Mouse (Mus musculus) hindbrain, embryonic 13.5 days (tissue): Measurements from ENCODE around the gene Rock2. TPM values are rescaled to one million over a fixed set of nuclear protein-coding genes. Genes with fewer than 3 reads are reported as not detected.

Source experiments
- ATAC-seq: fragments of 200-750 bp; cut with Nextera tagmentation; 2 replicates; pipeline ENCODE4 v1.8.0; 2017; ENCODE audit warnings: moderate TSS enrichment; ENCODE audit not compliant: low FRiP score
- H3K27ac ChIP-seq: fragments of 300-500 bp; sonication (generic); 2 replicates; pipeline ENCODE4 v1.5.1; 2015; ENCODE audit warnings: inconsistent platforms, mild to moderate bottlenecking, moderate library complexity
- H3K27me3 ChIP-seq: fragments of 300-500 bp; sonication (generic); 2 replicates; pipeline ENCODE4 v1.6.1; 2015; ENCODE audit warnings: mild to moderate bottlenecking, inconsistent platforms
- H3K36me3 ChIP-seq: fragments of 300-500 bp; sonication (generic); 2 replicates; pipeline ENCODE4 v1.6.1; 2015; ENCODE audit warnings: mild to moderate bottlenecking, inconsistent platforms
- H3K4me1 ChIP-seq: fragments of 300-500 bp; sonication (generic); replicated peaks from 2 replicates; pipeline ENCODE4 v1.6.1; 2015; ENCODE audit warnings: inconsistent platforms
- H3K4me2 ChIP-seq: fragments of 300-500 bp; sonication (generic); 2 replicates; pipeline ENCODE4 v1.6.1; 2015; ENCODE audit warnings: inconsistent platforms, mild to moderate bottlenecking, moderate library complexity
- H3K4me3 ChIP-seq: fragments of 300-500 bp; sonication (generic); 2 replicates; pipeline ENCODE4 v1.5.1; 2015; ENCODE audit warnings: mild to moderate bottlenecking, inconsistent platforms
- H3K9ac ChIP-seq: fragments of 300-500 bp; sonication (generic); 2 replicates; pipeline ENCODE4 v1.6.1; 2015; ENCODE audit warnings: mild to moderate bottlenecking, inconsistent platforms
- H3K9me3 ChIP-seq: fragments of 300-500 bp; sonication (generic); 2 replicates; pipeline ENCODE4 v1.6.1; 2016; ENCODE audit warnings: inconsistent platforms
- WGBS: fragments of 180-500 bp; shearing (Covaris S2); methylation state at CpG from one replicate; pipeline ENCODE4 v1.1.7; 2015; 5-methylcytosine and 5-hydroxymethylcytosine counted together
- polyA plus RNA-seq: library from polyadenylated mRNA; unstranded; fragments of >200 nt; fragmentation: Nextera tagmentation; extraction: Ambion mirVana; gene quantifications from 2 replicates; pipeline ENCODE4 v1.2.1, GENCODE M21; 2015

Gene Rock2
- polyA plus RNA-seq, 1 experiment from 2014 or later, result 15.5 TPM

GRCm38 (mm10) chr12:16893656-16894395 is 869 bp upstream of the Rock2 start:
- peak overlapping the region; percentile 89 for H3K4me2 ChIP-seq

GRCm38 (mm10) chr12:16895221-16895928 is 680 bp downstream of the Rock2 start:
- ATAC-seq, result peak; percentile 81
- Histone ChIP-seq H3K4me1 (peaks cover 28% of the 10 kb centered on the region), H3K4me3 (peak overlapping the region; percentile 91), H3K9ac (peak overlapping the region; percentile 93), H3K36me3 (no peaks in the 10 kb centered on the region), H3K27me3 (no peaks in the 10 kb centered on the region), H3K4me2 (peak overlapping the region; percentile 82), H3K27ac (peak overlapping the region; percentile 96), H3K9me3 (no peaks in the 10 kb centered on the region)
- WGBS, result under 1% methylated on average over 31 of the region's 41 CpGs

More at GRCm38 (mm10) chr12:16893656-16894395, 869 bp upstream of the Rock2 start:
- H3K9ac ChIP-seq, result peak overlapping the region; percentile 93
- ATAC-seq, result no peak
- H3K36me3 ChIP-seq, result no peaks in the 10 kb centered on the region
- peaks cover 26% of the 10 kb centered on the region for H3K4me1 ChIP-seq
- no peaks in the 10 kb centered on the region for H3K27me3 ChIP-seq
- H3K4me3 ChIP-seq, result peak overlapping the region; percentile 91
- H3K9me3 ChIP-seq, result no peaks in the 10 kb centered on the region
- WGBS, result 5% methylated on average over 18 of the region's 18 CpGs
- H3K27ac ChIP-seq, result peak overlapping the region; percentile 96

- H3K27me3 ChIP-seq, result no peaks in the 10 kb centered on the region
- H3K27ac ChIP-seq, result no peak overlapping the region
- H3K36me3 ChIP-seq, result no peaks in the 10 kb centered on the region
- H3K4me3 ChIP-seq, result peak overlapping the region; percentile 91
- peaks cover 28% of the 10 kb centered on the region for H3K4me1 ChIP-seq
- peak overlapping the region; percentile 82 for H3K4me2 ChIP-seq
- H3K9me3 ChIP-seq, result no peaks in the 10 kb centered on the region
- ATAC-seq, result no peak
- peak overlapping the region; percentile 93 for H3K9ac ChIP-seq
- 22% methylated on average over 8 of the region's 8 CpGs for WGBS
Observed at GRCm38 (mm10) chr12:16896073-16896789, 1.5 kb downstream of the Rock2 start.

GRCm38 (mm10) chr12:16897225-16897624 is 2.5 kb downstream of the Rock2 start:
- no peaks in the 10 kb centered on the region for H3K9me3 ChIP-seq
- H3K9ac ChIP-seq, result no peak overlapping the region
- H3K36me3 ChIP-seq, result no peaks in the 10 kb centered on the region
- WGBS, result 84% methylated on average over 2 of the region's 2 CpGs
- no peak overlapping the region for H3K27ac ChIP-seq
- no peaks in the 10 kb centered on the region for H3K27me3 ChIP-seq
- H3K4me3 ChIP-seq, result peak overlapping the region; percentile 25
- H3K4me2 ChIP-seq, result peak overlapping the region; percentile 82
- H3K4me1 ChIP-seq, result peaks cover 28% of the 10 kb centered on the region
- no peak for ATAC-seq

GRCm38 (mm10) chr12:16898221-16898620 is 3.5 kb downstream of the Rock2 start:
- ATAC-seq, result no peak
- no peak overlapping the region for H3K4me3 ChIP-seq
- H3K4me1 ChIP-seq, result peaks cover 28% of the 10 kb centered on the region
- no peak overlapping the region for H3K9ac ChIP-seq
- H3K27me3 ChIP-seq, result no peaks in the 10 kb centered on the region
- WGBS, result 56% methylated on average over 2 of the region's 2 CpGs
- H3K9me3 ChIP-seq, result no peaks in the 10 kb centered on the region
- H3K36me3 ChIP-seq, result no peaks in the 10 kb centered on the region
- H3K27ac ChIP-seq, result no peak overlapping the region
- H3K4me2 ChIP-seq, result no peak overlapping the region

- Histone ChIP-seq H3K36me3 (no peaks in the 10 kb centered on the region), H3K4me1 (peaks cover 27% of the 10 kb centered on the region), H3K27ac (no peak overlapping the region), H3K27me3 (no peaks in the 10 kb centered on the region), H3K9ac (no peak overlapping the region), H3K9me3 (no peaks in the 10 kb centered on the region), H3K4me3 (no peak overlapping the region), H3K4me2 (no peak overlapping the region)
- no peak for ATAC-seq
Observed at GRCm38 (mm10) chr12:16898790-16899189, 4.1 kb downstream of the Rock2 start.

GRCm38 (mm10) chr12:16900625-16901222 is 6.0 kb downstream of the Rock2 start:
- peaks cover 23% of the 10 kb centered on the region for H3K4me1 ChIP-seq
- WGBS, result 56% methylated on average over 3 of the region's 3 CpGs
- H3K9me3 ChIP-seq, result no peaks in the 10 kb centered on the region
- no peak overlapping the region for H3K4me3 ChIP-seq
- H3K9ac ChIP-seq, result no peak overlapping the region
- no peaks in the 10 kb centered on the region for H3K27me3 ChIP-seq
- no peak overlapping the region for H3K27ac ChIP-seq
- no peak overlapping the region for H3K4me2 ChIP-seq
- ATAC-seq, result no peak
- no peaks in the 10 kb centered on the region for H3K36me3 ChIP-seq

GRCm38 (mm10) chr12:16903949-16904635 is 9.4 kb downstream of the Rock2 start:
- no peak for ATAC-seq
- 89% methylated on average over 2 of the region's 2 CpGs for WGBS
- no peaks in the 10 kb centered on the region for H3K9me3 ChIP-seq
- no peak overlapping the region for H3K27ac ChIP-seq
- H3K36me3 ChIP-seq, result no peaks in the 10 kb centered on the region
- H3K4me2 ChIP-seq, result no peak overlapping the region
- no peaks in the 10 kb centered on the region; the same call in 1 of the 2 replicates for H3K4me1 ChIP-seq
- H3K27me3 ChIP-seq, result no peaks in the 10 kb centered on the region
- H3K9ac ChIP-seq, result no peak overlapping the region
- H3K4me3 ChIP-seq, result no peak overlapping the region

GRCm38 (mm10) chr12:16907282-16907846 is 12.7 kb downstream of the Rock2 start:
- H3K4me1 ChIP-seq, result no peaks in the 10 kb centered on the region; the same call in 1 of the 2 replicates
- 92% methylated on average over 1 of the region's 1 CpGs for WGBS

GRCm38 (mm10) chr12:16907953-16908648 is 13.4 kb downstream of the Rock2 start:
- no peaks in the 10 kb centered on the region for H3K27me3 ChIP-seq
- H3K9ac ChIP-seq, result no peak overlapping the region
- H3K4me2 ChIP-seq, result no peak overlapping the region
- H3K9me3 ChIP-seq, result no peaks in the 10 kb centered on the region
- WGBS, result 100% methylated on average over 1 of the region's 1 CpGs
- H3K36me3 ChIP-seq, result no peaks in the 10 kb centered on the region
- no peaks in the 10 kb centered on the region; the same call in 1 of the 2 replicates for H3K4me1 ChIP-seq
- no peak overlapping the region for H3K27ac ChIP-seq
- ATAC-seq, result no peak
- H3K4me3 ChIP-seq, result no peak overlapping the region

More at GRCm38 (mm10) chr12:16907282-16907846, 12.7 kb downstream of the Rock2 start:
- Histone ChIP-seq H3K27ac (no peak overlapping the region), H3K27me3 (no peaks in the 10 kb centered on the region), H3K9me3 (no peaks in the 10 kb centered on the region), H3K4me2 (no peak overlapping the region), H3K9ac (no peak overlapping the region), H3K36me3 (no peaks in the 10 kb centered on the region), H3K4me3 (no peak overlapping the region)
- no peak for ATAC-seq

- Histone ChIP-seq H3K27ac (no peak overlapping the region), H3K9ac (no peak overlapping the region), H3K9me3 (no peaks in the 10 kb centered on the region), H3K4me3 (no peak overlapping the region), H3K36me3 (no peaks in the 10 kb centered on the region), H3K27me3 (no peaks in the 10 kb centered on the region), H3K4me1 (no peaks in the 10 kb centered on the region; the same call in 1 of the 2 replicates), H3K4me2 (no peak overlapping the region)
- no peak for ATAC-seq
- WGBS, result 70% methylated on average over 2 of the region's 3 CpGs
Observed at GRCm38 (mm10) chr12:16911524-16911923, 16.8 kb downstream of the Rock2 start.
